Mouse (Mus musculus): Measurements from ENCODE around the gene Gm47189.
"Not testable (repeated sequence)": the region's sequence is repeated elsewhere in the genome, so short reads cannot be mapped to it uniquely, and the experiment has no call there.

The Gm47189 gene

GRCm38 (mm10) chr14:41772341-41772740 is at the start of gene Gm47189:
TSS of gene Gm47189 (minus strand) at chr14:41772441.
- in situ Hi-C loops (cut with MboI; ENCODE audit: low pct_unique_long_range_greater_than_20kb in 1 of 2, low sequenced_read_pairs in 2 of 2, unreplicated experiment in 1 of 2): not testable (repeated sequence)

GRCm38 (mm10) chr14:41755931-41756330 is 16.3 kb downstream of the Gm47189 start:
- in situ Hi-C loops (cut with MboI; ENCODE audit: low pct_unique_long_range_greater_than_20kb in 1 of 2, low sequenced_read_pairs in 2 of 2, unreplicated experiment in 1 of 2): not testable (repeated sequence)

GRCm38 (mm10) chr14:41750514-41750913 is 21.7 kb downstream of the Gm47189 start, which contains the start of gene Gm7929:
TSS of gene Gm7929 (minus strand) at chr14:41750614.
- in situ Hi-C loops (cut with MboI; ENCODE audit: low pct_unique_long_range_greater_than_20kb in 1 of 2, low sequenced_read_pairs in 2 of 2, unreplicated experiment in 1 of 2): not testable (repeated sequence)

- in situ Hi-C loops (cut with MboI; ENCODE audit: low pct_unique_long_range_greater_than_20kb in 1 of 2, low sequenced_read_pairs in 2 of 2, unreplicated experiment in 1 of 2): not testable (repeated sequence)
These were observed 48.8 kb downstream of the Gm47189 start for GRCm38 (mm10) chr14:41723437-41723836.

- in situ Hi-C loops (cut with MboI; ENCODE audit: low pct_unique_long_range_greater_than_20kb in 1 of 2, low sequenced_read_pairs in 2 of 2, unreplicated experiment in 1 of 2): not testable (repeated sequence)
These were observed 55.1 kb downstream of the Gm47189 start for GRCm38 (mm10) chr14:41717180-41717579.
